Mouse (Mus musculus): ENCODE measurements around the gene Evi2a.

Gene Evi2a

GRCm38 (mm10) chr11:79526549-79526948 is 3.9 kb downstream of the Evi2a start:
- DNase-seq (ENCODE audit: low read depth, low spot score): no peak

DNA sequence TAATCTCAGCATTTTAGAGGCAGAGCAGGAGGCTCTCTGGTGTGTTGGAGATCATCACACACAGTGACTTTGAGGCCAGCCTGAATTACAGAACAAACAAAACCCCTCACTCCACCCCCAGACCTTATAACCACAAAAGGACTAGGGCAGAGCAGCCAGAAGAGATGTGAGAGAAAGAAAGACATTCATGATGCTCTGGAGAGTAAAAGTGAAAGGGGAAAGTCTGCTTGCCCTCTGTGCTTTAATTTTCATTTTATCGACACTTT is 6.2 kb downstream of the Evi2a start:
- no peak for DNase-seq (ENCODE audit: low read depth, low spot score)

DNA sequence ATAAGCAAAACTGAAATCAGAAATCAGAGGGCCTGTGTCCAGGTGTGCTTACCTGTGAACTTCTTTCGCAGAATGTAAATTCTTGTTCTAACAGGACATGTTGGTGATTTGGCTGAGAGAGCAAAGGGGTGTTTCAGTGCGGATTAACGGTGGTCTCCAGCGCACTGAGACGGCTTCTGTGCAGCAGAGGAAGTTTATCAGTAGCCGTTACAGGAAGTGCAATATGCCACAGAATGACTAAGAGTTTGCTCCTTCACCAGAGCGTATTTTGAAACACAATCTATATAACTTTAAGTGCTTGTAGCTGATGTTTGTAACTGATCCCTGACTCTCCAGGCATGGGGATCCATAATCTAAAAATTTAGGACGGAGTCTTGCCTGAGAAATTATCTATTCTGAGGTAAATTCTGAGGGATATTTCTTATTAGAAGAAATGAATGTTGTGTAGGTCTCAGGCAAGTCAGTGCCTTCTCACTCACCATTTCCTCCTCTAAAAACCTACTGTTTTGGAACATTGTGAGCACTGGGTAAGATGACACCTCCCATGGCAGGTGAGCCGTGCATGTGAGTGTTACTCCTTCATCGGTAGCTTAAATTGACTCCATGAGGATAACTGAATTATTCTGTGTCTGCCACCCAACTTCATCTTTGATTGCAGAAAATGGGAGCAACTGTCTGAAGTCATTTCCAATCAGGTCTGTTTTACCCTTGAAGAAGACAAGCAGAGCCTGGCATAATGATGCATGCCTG is 6.7 kb downstream of the Evi2a start, which contains the start of gene Evi2b:
TSS of gene Evi2b (minus strand) at position 203 of the 750 bp plus-strand sequence.
- no peak for DNase-seq (ENCODE audit: low read depth, low spot score)

DNA sequence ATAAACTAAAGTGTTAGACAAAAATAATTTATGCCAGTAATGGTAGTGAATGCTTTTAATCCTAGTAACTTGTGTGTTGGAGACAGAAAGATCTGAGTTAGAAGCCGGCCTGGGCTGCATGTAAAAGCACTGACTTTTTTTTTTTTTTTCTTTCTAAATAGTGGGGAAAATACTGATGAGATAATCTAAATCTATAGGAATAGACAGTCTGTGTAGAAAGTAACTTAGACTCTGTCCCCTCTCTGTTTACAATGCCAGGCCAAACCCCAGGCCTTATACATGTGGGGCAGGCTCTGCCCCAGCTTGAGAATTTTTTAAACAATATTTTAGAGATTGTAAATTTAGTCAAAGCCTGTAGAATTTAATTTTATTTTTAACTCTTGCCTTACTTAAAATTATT is 7.5 kb downstream of the Evi2a start:
- DNase-seq (ENCODE audit: low read depth, low spot score): no peak

DNA sequence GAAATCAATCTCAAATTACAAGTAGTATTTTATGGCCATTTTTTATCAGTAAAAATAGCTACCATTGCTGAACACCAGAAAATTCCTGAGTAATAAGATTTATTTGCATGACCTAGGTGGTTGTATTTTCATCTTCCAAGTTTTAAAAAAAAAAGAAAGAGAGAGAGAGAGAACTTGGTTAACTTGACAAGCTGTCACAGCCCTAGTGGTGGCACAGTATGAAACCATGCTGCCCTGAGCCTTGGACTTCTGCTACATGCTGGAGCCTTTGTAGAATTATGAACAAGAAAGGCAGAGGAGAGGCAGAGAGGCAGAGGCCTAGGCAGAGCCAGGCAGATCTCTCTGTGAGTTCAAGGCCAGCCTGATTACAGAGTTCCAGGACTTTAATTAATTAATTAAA is 8.5 kb downstream of the Evi2a start:
- DNase-seq (ENCODE audit: low read depth, low spot score): no peak

DNA sequence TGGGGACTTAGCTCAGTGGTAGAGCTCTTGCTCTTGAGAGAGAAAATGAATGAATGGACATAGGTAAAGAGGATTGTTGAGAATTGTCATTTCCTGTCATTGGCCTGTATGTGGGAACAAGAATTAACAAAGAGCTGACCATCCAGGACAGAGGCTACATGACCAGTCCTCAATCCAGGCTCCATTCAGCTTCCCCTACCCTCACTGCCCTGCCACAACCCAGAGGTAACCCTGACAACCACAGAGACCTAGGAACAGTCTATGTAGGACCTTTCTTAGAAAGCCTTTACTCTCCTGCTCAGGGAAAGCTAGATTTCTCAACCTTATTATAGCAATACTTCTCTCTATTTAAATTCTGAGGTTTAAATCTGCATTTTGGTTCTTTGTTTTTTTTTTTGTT is 9.6 kb downstream of the Evi2a start:
- no peak for DNase-seq (ENCODE audit: low read depth, low spot score)

DNA sequence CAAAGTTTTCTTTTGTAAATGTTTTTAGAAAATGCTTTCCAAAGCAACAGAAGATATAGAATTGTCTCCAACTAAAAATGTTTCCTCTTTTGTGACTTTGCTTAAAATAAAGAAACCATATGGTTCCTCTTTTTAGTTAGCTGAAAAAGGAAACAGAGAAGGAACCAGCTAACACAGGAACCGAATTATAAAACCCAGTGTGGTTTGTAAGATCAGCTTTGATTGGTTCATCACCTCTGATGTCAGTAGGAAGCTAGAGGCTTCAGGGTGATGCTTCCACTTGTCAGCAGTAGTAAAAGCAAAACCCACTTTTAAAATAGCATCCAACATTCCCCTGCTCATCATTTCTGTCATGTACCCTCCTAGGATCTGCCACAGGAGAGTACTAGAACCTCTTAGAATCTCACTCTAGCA is 10.5 kb downstream of the Evi2a start:
- DNase-seq (ENCODE audit: low read depth, low spot score): no peak

- no peak for DNase-seq (ENCODE audit: low read depth, low spot score)
Measured at GRCm38 (mm10) chr11:79519299-79519698, 11.1 kb downstream of the Evi2a start.

- no peak for DNase-seq (ENCODE audit: low read depth, low spot score)
Measured at GRCm38 (mm10) chr11:79515798-79516197, 14.6 kb downstream of the Evi2a start.

DNA sequence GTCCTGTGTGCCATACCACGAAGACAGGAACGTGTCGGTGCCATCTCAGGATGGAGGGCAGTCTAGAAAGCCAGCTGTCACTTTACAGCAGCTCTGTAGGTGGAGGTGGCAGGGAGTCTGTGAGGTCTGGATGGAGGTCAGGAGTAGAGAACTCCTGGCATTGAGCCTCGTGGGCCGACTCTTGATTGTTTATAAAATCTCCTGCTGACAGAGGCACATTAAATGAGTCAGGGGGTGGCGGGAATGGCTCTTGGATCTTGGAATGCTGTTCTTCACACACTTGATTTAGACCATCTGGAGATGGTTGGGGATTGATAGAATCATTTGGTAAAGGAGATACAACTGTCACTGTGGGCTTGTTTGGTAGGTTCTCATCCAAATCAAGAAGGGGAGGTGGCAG is 15.1 kb downstream of the Evi2a start:
- no peak for DNase-seq (ENCODE audit: low read depth, low spot score)

DNA sequence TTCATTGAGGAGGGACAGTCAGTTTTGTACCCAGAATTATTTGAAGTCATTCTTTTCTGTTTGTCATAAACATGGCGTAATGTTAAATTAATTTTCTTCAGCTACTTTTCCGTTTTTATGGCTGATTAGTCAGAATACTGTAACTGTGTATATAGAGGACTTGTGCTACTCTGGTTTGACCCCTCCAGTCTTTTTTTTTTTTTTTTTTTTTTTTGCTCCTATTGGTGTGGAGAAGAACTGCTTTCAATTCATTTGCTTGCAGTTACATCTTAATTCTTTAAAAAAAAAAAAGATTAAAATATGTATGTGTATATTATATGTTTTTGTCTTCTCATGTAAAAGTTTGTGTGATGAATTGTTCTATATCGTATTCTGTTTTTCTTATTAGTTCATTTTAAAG is 18.4 kb downstream of the Evi2a start:
- no peak for DNase-seq (ENCODE audit: low read depth, low spot score)

GRCm38 (mm10) chr11:79504506-79504905 is 25.9 kb downstream of the Evi2a start:
- no peak for DNase-seq (ENCODE audit: low read depth, low spot score)

GRCm38 (mm10) chr11:79503845-79504244 is 26.6 kb downstream of the Evi2a start, which contains the start of gene Omg:
Omg (minus strand) TSS chr11:79504084.
- DNase-seq (ENCODE audit: low read depth, low spot score): no peak

DNA sequence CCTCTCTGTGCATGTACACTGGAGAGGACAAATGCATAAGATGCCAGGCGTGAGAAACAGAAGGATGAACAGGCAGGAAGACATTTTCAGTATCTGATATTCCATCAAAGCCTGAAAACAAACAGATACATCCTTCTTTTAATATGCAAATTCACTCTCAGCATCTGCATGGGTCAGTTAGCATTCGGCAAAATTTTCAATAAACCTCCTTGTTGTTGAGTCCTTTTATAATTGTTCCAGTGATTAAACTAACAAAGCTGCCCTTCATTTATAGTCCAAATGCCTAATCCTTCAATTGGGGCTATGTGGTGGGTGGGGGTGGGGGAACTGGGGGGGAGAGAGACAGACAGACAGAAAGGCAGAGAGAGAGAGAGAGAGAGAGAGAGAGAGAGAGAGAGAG is 27.5 kb downstream of the Evi2a start:
- DNase-seq (ENCODE audit: low read depth, low spot score): no peak

DNA sequence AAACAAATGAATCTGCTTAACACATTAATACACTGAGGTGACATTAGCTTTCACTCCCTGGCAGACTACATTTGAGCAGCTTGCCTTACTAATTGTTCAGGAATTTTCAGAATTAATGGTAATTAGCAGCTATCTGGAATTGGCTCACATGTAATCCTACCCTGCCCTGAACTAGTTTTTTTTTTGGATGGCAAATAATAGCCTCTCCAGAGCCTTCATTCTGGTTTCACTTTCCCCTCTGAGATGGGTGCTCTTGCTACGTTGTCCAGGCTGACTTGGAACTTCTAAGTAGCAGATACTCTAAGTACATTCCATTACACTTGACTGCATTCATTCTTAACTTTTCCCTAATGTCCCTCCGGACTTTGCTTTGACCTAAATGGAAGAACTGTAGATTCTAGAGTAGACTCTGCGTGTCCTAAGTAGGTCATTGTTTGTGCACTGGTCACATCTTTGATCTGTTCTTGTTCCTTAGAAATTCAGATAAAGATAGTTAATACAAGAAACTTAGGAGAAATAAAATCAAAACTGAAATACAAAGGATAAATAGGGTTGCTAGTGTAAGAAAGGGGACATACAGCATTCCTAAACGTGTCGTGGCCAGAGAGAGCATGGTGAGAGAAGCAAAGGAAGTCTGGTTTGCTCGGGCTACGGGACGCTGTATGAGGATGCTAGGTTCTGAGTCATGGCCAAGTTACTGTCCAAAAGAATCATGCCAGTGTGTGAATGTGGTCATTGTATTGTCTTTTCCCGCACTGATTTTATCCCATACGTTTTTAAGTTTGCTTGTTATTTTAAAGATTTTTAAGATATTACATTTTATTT is 35.2 kb downstream of the Evi2a start:
- DNase-seq (ENCODE audit: low read depth, low spot score): no peak

DNA sequence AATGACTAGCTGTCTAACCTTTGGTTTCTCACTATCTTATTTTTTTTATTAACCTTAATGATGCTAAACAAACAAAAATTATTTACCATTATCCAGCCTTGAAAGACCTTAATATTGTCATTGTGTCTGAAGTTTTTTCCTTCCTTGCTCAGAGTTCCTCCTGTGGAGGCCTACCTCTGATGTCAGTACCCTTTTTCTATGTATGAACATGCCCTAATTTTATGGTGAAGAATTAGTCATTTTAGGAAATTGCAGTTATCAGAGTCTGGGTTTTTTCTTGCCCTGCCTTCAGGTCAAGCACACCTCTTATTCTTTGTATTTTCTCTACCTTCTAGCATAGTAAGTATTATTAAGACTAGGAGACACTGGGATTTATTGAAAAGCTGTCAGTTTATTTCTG is 45.7 kb downstream of the Evi2a start:
- DNase-seq (ENCODE audit: low read depth, low spot score): no peak

GRCm38 (mm10) chr11:79483876-79484528 is 46.4 kb downstream of the Evi2a start:
- no peak for DNase-seq (ENCODE audit: low read depth, low spot score)

- DNase-seq (ENCODE audit: low read depth, low spot score): no peak
Measured at GRCm38 (mm10) chr11:79483392-79483791, 47.0 kb downstream of the Evi2a start.
